10 mouse cellular contexts compared by ENCODE assay signal in genomic region chr10:27619658-27620057, GRCm38 (mm10). TPM values are rescaled to one million over a fixed set of nuclear protein-coding genes. Genes with fewer than 3 reads are reported as not detected.
A peak's percentile ranks its signal among the peaks of the same experiment; 100 is the strongest.
DNase-seq lines count a peak whose midpoint lies in the region; ATAC-seq lines count a peak whose summit lies in the region.
"Had no signal": no experiment of that assay in that cellular context is flagged by ENCODE, and none has a peak within 500 bp of the region (broad histone marks: within the 10 kb centered on the region; RNA-seq: fewer than 3 reads in every experiment).

Lama2 (minus strand) TSS chr10:27619758.

- H3K36me3 ChIP-seq in hindbrain, embryonic 12.5 days: no peaks in the 10 kb centered on the region
- no peaks in the 10 kb centered on the region for H3K36me3 ChIP-seq in hindbrain, embryonic 13.5 days
- H3K36me3 ChIP-seq in megakaryocyte, embryonic 14.5 days (replicated peaks; ENCODE audit: low read length): no peaks in the 10 kb centered on the region
- no peaks in the 10 kb centered on the region for H3K36me3 ChIP-seq in stomach, embryonic 14.5 days (ENCODE audit: control insufficient read depth, insufficient read depth, low read length)

- no peak within 1 kb of the TSS for H3K27ac ChIP-seq in hindbrain, embryonic 12.5 days
- H3K27ac ChIP-seq in hindbrain, embryonic 13.5 days: no peak within 1 kb of the TSS
- no peak within 1 kb of the TSS for H3K27ac ChIP-seq in stomach, embryonic 14.5 days (ENCODE audit: low read length)

- no peak for ATAC-seq in hindbrain, embryonic 12.5 days (ENCODE audit: low FRiP score)
- no peak for ATAC-seq in hindbrain, embryonic 13.5 days (ENCODE audit: low FRiP score)
- ATAC-seq in megakaryocyte, adult 5-6 weeks (ENCODE audit: poor library complexity, severe bottlenecking): no peak
- no peak for ATAC-seq in stomach, embryonic 14.5 days (ENCODE audit: insufficient number of reproducible peaks, insufficient read depth, low FRiP score, low read depth)

- H3K4me3 ChIP-seq in hindbrain, embryonic 12.5 days: no peak within 1 kb of the TSS
- H3K4me3 ChIP-seq in hindbrain, embryonic 13.5 days: no peak within 1 kb of the TSS
- H3K4me3 ChIP-seq in megakaryocyte, embryonic 14.5 days (replicated peaks): peak within 1 kb of the TSS; percentile 18
- H3K4me3 ChIP-seq in stomach, embryonic 14.5 days (ENCODE audit: low read depth, low read length): no peak within 1 kb of the TSS

- no peaks in the 10 kb centered on the region for H3K9me3 ChIP-seq in hindbrain, embryonic 12.5 days (replicated peaks)
- H3K9me3 ChIP-seq in hindbrain, embryonic 13.5 days: no peaks in the 10 kb centered on the region
- H3K9me3 ChIP-seq in megakaryocyte, embryonic 14.5 days: 0 out of 2 replicates have a peak, but pooled peaks cover 4% of the 10 kb centered on the region
- H3K9me3 ChIP-seq in stomach, embryonic 14.5 days (ENCODE audit: control insufficient read depth, low read depth, low read length): no peaks in the 10 kb centered on the region

- no peak for DNase-seq in gonadal fat pad, adult 2 months (ENCODE audit: low read depth)
- no peak for DNase-seq in layer of hippocampus, adult 9-10 months (ENCODE audit: low spot score)
- no peak for DNase-seq in spleen, postnatal 36 days (ENCODE audit: low spot score in 2 of 2)
- DNase-seq: cerebellum, postnatal 36 days had no signal

- WGBS in hindbrain, embryonic 12.5 days: 95% methylated on average over 3 of the region's 3 CpGs
- WGBS in hindbrain, embryonic 13.5 days: 92% methylated on average over 3 of the region's 3 CpGs
- WGBS in stomach, embryonic 14.5 days: 93% methylated on average over 3 of the region's 3 CpGs

- no peaks in the 10 kb centered on the region for H3K27me3 ChIP-seq in hindbrain, embryonic 12.5 days
- H3K27me3 ChIP-seq in hindbrain, embryonic 13.5 days: no peaks in the 10 kb centered on the region
- H3K27me3 ChIP-seq in megakaryocyte, embryonic 14.5 days (replicated peaks): no peaks in the 10 kb centered on the region
- no peaks in the 10 kb centered on the region for H3K27me3 ChIP-seq in stomach, embryonic 14.5 days (ENCODE audit: control insufficient read depth, insufficient read depth, low read length)

- peaks cover 3% of the 10 kb centered on the region for H3K4me1 ChIP-seq in hindbrain, embryonic 12.5 days
- H3K4me1 ChIP-seq in hindbrain, embryonic 13.5 days (replicated peaks): peaks cover 6% of the 10 kb centered on the region
- no peaks in the 10 kb centered on the region for H3K4me1 ChIP-seq in megakaryocyte, embryonic 14.5 days
- H3K4me1 ChIP-seq in stomach, embryonic 14.5 days (ENCODE audit: control insufficient read depth, insufficient read depth, low read length): peaks cover 4% of the 10 kb centered on the region; the same call in 1 of the 2 replicates

- H3K4me2 ChIP-seq in hindbrain, embryonic 12.5 days (replicated peaks): no peak within 1 kb of the TSS
- H3K4me2 ChIP-seq in hindbrain, embryonic 13.5 days: no peak within 1 kb of the TSS
- H3K4me2 ChIP-seq in stomach, embryonic 14.5 days (replicated peaks; ENCODE audit: low read depth, low read length): no peak within 1 kb of the TSS

- H3K9ac ChIP-seq in hindbrain, embryonic 12.5 days: no peak within 1 kb of the TSS
- no peak within 1 kb of the TSS for H3K9ac ChIP-seq in hindbrain, embryonic 13.5 days
- H3K9ac ChIP-seq in stomach, embryonic 14.5 days (replicated peaks; ENCODE audit: low read depth, low read length): no peak within 1 kb of the TSS

RNA-seq across cellular contexts. Expression of gene Lama2, which starts in this region (rescaled TPM):
- polyA plus RNA-seq in hindbrain, embryonic 12.5 days (2016; fragmentation: Nextera tagmentation; extraction: Ambion mirVana): 13.5 and 16.2 TPM in 2 replicates
- 5.8 and 7.8 TPM in 2 replicates for polyA plus RNA-seq in hindbrain, embryonic 13.5 days (2015; fragmentation: Nextera tagmentation; extraction: Ambion mirVana)
- polyA plus RNA-seq in megakaryocyte, embryonic 14.5 days (2012; ENCODE audit: insufficient read depth, low replicate concordance): not detected in 2 replicates
- total RNA-seq in megakaryocyte, adult 5-6 weeks (2015): 0.20 TPM in 1 of 2 replicates, not detected in the other
- total RNA-seq in megakaryocyte, adult 5-6 weeks (2017): not detected in 2 replicates
- polyA plus RNA-seq in gonadal fat pad, adult 2 months (2012; rRNA removed): 21.0 and 26.4 TPM in 2 replicates
- polyA plus RNA-seq in stomach, embryonic 14.5 days (2014; fragmentation: Nextera tagmentation; extraction: Ambion mirVana): 24.4 and 25.8 TPM in 2 replicates
- total RNA-seq: megakaryocyte-erythroid progenitor cell, adult 5-6 weeks had no signal
